Mouse (Mus musculus): ENCODE measurements around the gene Gpr108. TPM values are rescaled to one million over a fixed set of nuclear protein-coding genes. Genes with fewer than 3 reads are reported as not detected.
A peak's percentile ranks its signal among the peaks of the same experiment; 100 is the strongest.

The Gpr108 gene
- polyA plus RNA-seq, 1 experiment from 2014 or later, result 21.1 TPM

- Histone ChIP-seq H3K9ac (ENCODE audit: low read depth, low read length) (peak overlapping the region; percentile 58), H3K27me3 (ENCODE audit: control insufficient read depth, insufficient read depth, low read depth, low read length) (peaks cover 11% of the 10 kb centered on the region), H3K4me2 (ENCODE audit: low read length) (peak overlapping the region; percentile 71), H3K4me3 (ENCODE audit: low read depth, low read length) (peak overlapping the region; percentile 49), H3K36me3 (ENCODE audit: control insufficient read depth, insufficient read depth, low read length) (no peaks in the 10 kb centered on the region), H3K9me3 (replicated peaks; ENCODE audit: control insufficient read depth, low read length, poor library complexity, severe bottlenecking) (no peaks in the 10 kb centered on the region), H3K27ac (ENCODE audit: low read length) (no peak overlapping the region), H3K4me1 (ENCODE audit: control insufficient read depth, insufficient read depth, low read length) (peaks cover 7% of the 10 kb centered on the region)
- peak; percentile 69 for ATAC-seq
- WGBS, result 1% methylated on average over 52 of the region's 53 CpGs
Observed at GRCm38 (mm10) chr17:57275111-57275996, 27.1 kb upstream of the Gpr108 start.

GRCm38 (mm10) chr17:57274686-57275085 lies 26.4 kb upstream of the Gpr108 start:
- Histone ChIP-seq H3K4me1 (ENCODE audit: control insufficient read depth, insufficient read depth, low read length) (peaks cover 7% of the 10 kb centered on the region), H3K4me2 (ENCODE audit: low read length) (peak overlapping the region; percentile 71), H3K36me3 (ENCODE audit: control insufficient read depth, insufficient read depth, low read length) (no peaks in the 10 kb centered on the region), H3K27me3 (ENCODE audit: control insufficient read depth, insufficient read depth, low read depth, low read length) (peaks cover 11% of the 10 kb centered on the region), H3K9ac (ENCODE audit: low read depth, low read length) (peak overlapping the region; percentile 58), H3K4me3 (ENCODE audit: low read depth, low read length) (peak overlapping the region; percentile 49), H3K9me3 (replicated peaks; ENCODE audit: control insufficient read depth, low read length, poor library complexity, severe bottlenecking) (no peaks in the 10 kb centered on the region), H3K27ac (ENCODE audit: low read length) (no peak overlapping the region)
- 4% methylated on average over 15 of the region's 15 CpGs for WGBS
- ATAC-seq, result no peak

- 47% methylated on average over 6 of the region's 7 CpGs for WGBS
- H3K27me3 ChIP-seq (ENCODE audit: control insufficient read depth, insufficient read depth, low read depth, low read length), result peaks cover 11% of the 10 kb centered on the region
- H3K9ac ChIP-seq (ENCODE audit: low read depth, low read length), result no peak overlapping the region
- no peaks in the 10 kb centered on the region for H3K36me3 ChIP-seq (ENCODE audit: control insufficient read depth, insufficient read depth, low read length)
- H3K4me1 ChIP-seq (ENCODE audit: control insufficient read depth, insufficient read depth, low read length), result peaks cover 7% of the 10 kb centered on the region
- no peak overlapping the region for H3K4me2 ChIP-seq (ENCODE audit: low read length)
- H3K27ac ChIP-seq (ENCODE audit: low read length), result no peak overlapping the region
- no peak for ATAC-seq
- H3K9me3 ChIP-seq (replicated peaks; ENCODE audit: control insufficient read depth, low read length, poor library complexity, severe bottlenecking), result no peaks in the 10 kb centered on the region
- no peak overlapping the region for H3K4me3 ChIP-seq (ENCODE audit: low read depth, low read length)
Observed at GRCm38 (mm10) chr17:57273846-57274245, 25.6 kb upstream of the Gpr108 start.

GRCm38 (mm10) chr17:57271301-57271700 lies 23.1 kb upstream of the Gpr108 start:
- 68% methylated on average over 9 of the region's 9 CpGs for WGBS
- Histone ChIP-seq H3K27me3 (ENCODE audit: control insufficient read depth, insufficient read depth, low read depth, low read length) (peaks cover 11% of the 10 kb centered on the region), H3K36me3 (ENCODE audit: control insufficient read depth, insufficient read depth, low read length) (no peaks in the 10 kb centered on the region), H3K27ac (ENCODE audit: low read length) (no peak overlapping the region), H3K4me2 (ENCODE audit: low read length) (no peak overlapping the region), H3K9me3 (replicated peaks; ENCODE audit: control insufficient read depth, low read length, poor library complexity, severe bottlenecking) (no peaks in the 10 kb centered on the region), H3K9ac (ENCODE audit: low read depth, low read length) (no peak overlapping the region), H3K4me1 (ENCODE audit: control insufficient read depth, insufficient read depth, low read length) (peaks cover 6% of the 10 kb centered on the region), H3K4me3 (ENCODE audit: low read depth, low read length) (no peak overlapping the region)
- ATAC-seq, result no peak

- no peak for ATAC-seq
- no peaks in the 10 kb centered on the region for H3K4me1 ChIP-seq (ENCODE audit: control insufficient read depth, insufficient read depth, low read length)
- no peaks in the 10 kb centered on the region for H3K9me3 ChIP-seq (replicated peaks; ENCODE audit: control insufficient read depth, low read length, poor library complexity, severe bottlenecking)
- H3K27me3 ChIP-seq (ENCODE audit: control insufficient read depth, insufficient read depth, low read depth, low read length), result no peaks in the 10 kb centered on the region
- no peak overlapping the region for H3K4me3 ChIP-seq (ENCODE audit: low read depth, low read length)
- H3K36me3 ChIP-seq (ENCODE audit: control insufficient read depth, insufficient read depth, low read length), result no peaks in the 10 kb centered on the region
- H3K27ac ChIP-seq (ENCODE audit: low read length), result no peak overlapping the region
- 93% methylated on average over 6 of the region's 6 CpGs for WGBS
- H3K9ac ChIP-seq (ENCODE audit: low read depth, low read length), result no peak overlapping the region
- no peak overlapping the region for H3K4me2 ChIP-seq (ENCODE audit: low read length)
Observed at GRCm38 (mm10) chr17:57267556-57268126, 19.4 kb upstream of the Gpr108 start.

GRCm38 (mm10) chr17:57264972-57265945 lies 17.0 kb upstream of the Gpr108 start:
- no peak overlapping the region for H3K27ac ChIP-seq (ENCODE audit: low read length)
- H3K36me3 ChIP-seq (ENCODE audit: control insufficient read depth, insufficient read depth, low read length), result no peaks in the 10 kb centered on the region
- no peak overlapping the region for H3K9ac ChIP-seq (ENCODE audit: low read depth, low read length)
- 31% methylated on average over 21 of the region's 22 CpGs for WGBS
- H3K9me3 ChIP-seq (replicated peaks; ENCODE audit: control insufficient read depth, low read length, poor library complexity, severe bottlenecking), result no peaks in the 10 kb centered on the region
- H3K4me1 ChIP-seq (ENCODE audit: control insufficient read depth, insufficient read depth, low read length), result no peaks in the 10 kb centered on the region
- peak; percentile 31; the same call in 1 of the 2 replicates for ATAC-seq
- H3K4me2 ChIP-seq (ENCODE audit: low read length), result no peak overlapping the region
- no peak overlapping the region for H3K4me3 ChIP-seq (ENCODE audit: low read depth, low read length)
- no peaks in the 10 kb centered on the region for H3K27me3 ChIP-seq (ENCODE audit: control insufficient read depth, insufficient read depth, low read depth, low read length)

- ATAC-seq, result no peak
- no peak overlapping the region for H3K4me3 ChIP-seq (ENCODE audit: low read depth, low read length)
- no peak overlapping the region for H3K27ac ChIP-seq (ENCODE audit: low read length)
- no peak overlapping the region for H3K9ac ChIP-seq (ENCODE audit: low read depth, low read length)
- H3K4me2 ChIP-seq (ENCODE audit: low read length), result no peak overlapping the region
- WGBS, result 85% methylated on average over 2 of the region's 2 CpGs
- H3K27me3 ChIP-seq (ENCODE audit: control insufficient read depth, insufficient read depth, low read depth, low read length), result no peaks in the 10 kb centered on the region
- H3K4me1 ChIP-seq (ENCODE audit: control insufficient read depth, insufficient read depth, low read length), result no peaks in the 10 kb centered on the region
- no peaks in the 10 kb centered on the region for H3K9me3 ChIP-seq (replicated peaks; ENCODE audit: control insufficient read depth, low read length, poor library complexity, severe bottlenecking)
- H3K36me3 ChIP-seq (ENCODE audit: control insufficient read depth, insufficient read depth, low read length), result no peaks in the 10 kb centered on the region
Observed at GRCm38 (mm10) chr17:57264164-57264563, 15.9 kb upstream of the Gpr108 start.

- no peaks in the 10 kb centered on the region for H3K9me3 ChIP-seq (replicated peaks; ENCODE audit: control insufficient read depth, low read length, poor library complexity, severe bottlenecking)
- H3K36me3 ChIP-seq (ENCODE audit: control insufficient read depth, insufficient read depth, low read length), result no peaks in the 10 kb centered on the region; the same call in 1 of the 2 replicates
- H3K4me1 ChIP-seq (ENCODE audit: control insufficient read depth, insufficient read depth, low read length), result no peaks in the 10 kb centered on the region
- H3K27ac ChIP-seq (ENCODE audit: low read length), result no peak overlapping the region
- no peak overlapping the region for H3K9ac ChIP-seq (ENCODE audit: low read depth, low read length)
- no peak overlapping the region for H3K4me3 ChIP-seq (ENCODE audit: low read depth, low read length)
- H3K27me3 ChIP-seq (ENCODE audit: control insufficient read depth, insufficient read depth, low read depth, low read length), result no peaks in the 10 kb centered on the region
- ATAC-seq, result no peak
- WGBS, result 92% methylated on average over 17 of the region's 17 CpGs
- no peak overlapping the region for H3K4me2 ChIP-seq (ENCODE audit: low read length)
Observed at GRCm38 (mm10) chr17:57262901-57263550, 14.8 kb upstream of the Gpr108 start.
